Mouse (Mus musculus): ENCODE data around the gene Itgb1. TPM values are rescaled to one million over a fixed set of nuclear protein-coding genes. Genes with fewer than 3 reads are reported as not detected.

The Itgb1 gene
- polyA plus RNA-seq, 1 experiment, result 30.6 TPM

- DNase-seq, result no peak
- no peaks in the 10 kb centered on the region for H3K4me1 ChIP-seq (replicated peaks; ENCODE audit: control insufficient read depth, insufficient read depth, low read length)
- no peak overlapping the region for H3K4me3 ChIP-seq (ENCODE audit: control insufficient read depth, insufficient read depth, low read length)
- WGBS, result 93% methylated on average over 4 of the region's 4 CpGs
- no peak for TF ChIP-seq POLR2A (IDR thresholded peaks at IDR 0.05; ENCODE audit: control insufficient read depth, extremely low read depth, insufficient read depth, low read length, poor library complexity)
- TF ChIP-seq CTCF (IDR thresholded peaks at IDR 0.05; ENCODE audit: borderline replicate concordance, control insufficient read depth, extremely low read depth, insufficient read depth, low read length, poor library complexity), result no peak
- no peak overlapping the region for H3K27ac ChIP-seq (ENCODE audit: control insufficient read depth, insufficient read depth, low read length)
- no peaks in the 10 kb centered on the region for H3K27me3 ChIP-seq (ENCODE audit: control insufficient read depth, insufficient read depth, low read length)
- no peaks in the 10 kb centered on the region for H3K36me3 ChIP-seq (ENCODE audit: control insufficient read depth, insufficient read depth, low read length)
These were observed 18.7 kb upstream of the Itgb1 start for GRCm38 (mm10) chr8:128666576-128667263.

DNA sequence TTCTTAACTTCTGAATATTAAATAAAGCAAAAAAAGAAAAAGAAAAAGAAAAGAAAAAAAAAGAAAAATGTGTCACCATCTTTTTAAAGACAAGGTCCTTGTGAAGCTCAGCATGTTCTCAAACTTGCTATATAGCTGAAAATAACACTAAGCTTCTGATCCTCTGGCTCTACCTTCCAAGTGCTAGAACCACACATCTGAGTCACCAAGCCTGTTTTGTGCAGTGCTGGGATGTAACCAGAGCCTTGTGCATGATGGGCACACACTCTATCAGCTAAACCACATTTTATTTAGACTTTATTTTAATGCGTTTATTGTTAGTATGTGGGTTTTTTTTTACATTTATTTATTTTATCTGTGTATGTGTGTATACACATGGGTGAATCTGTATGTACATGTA is 13.6 kb upstream of the Itgb1 start:
- no peak overlapping the region for H3K27ac ChIP-seq (ENCODE audit: control insufficient read depth, insufficient read depth, low read length)

GRCm38 (mm10) chr8:128672441-128672840 is 13.0 kb upstream of the Itgb1 start:
- DNase-seq, result no peak
- 93% methylated on average over 2 of the region's 2 CpGs for WGBS

More for the DNA sequence above, 13.6 kb upstream of the Itgb1 start:
- no peaks in the 10 kb centered on the region for H3K27me3 ChIP-seq (ENCODE audit: control insufficient read depth, insufficient read depth, low read length)
- no peaks in the 10 kb centered on the region for H3K4me1 ChIP-seq (replicated peaks; ENCODE audit: control insufficient read depth, insufficient read depth, low read length)
- H3K36me3 ChIP-seq (ENCODE audit: control insufficient read depth, insufficient read depth, low read length), result no peaks in the 10 kb centered on the region
- TF ChIP-seq POLR2A (IDR thresholded peaks at IDR 0.05; ENCODE audit: control insufficient read depth, extremely low read depth, insufficient read depth, low read length, poor library complexity) (no peak), CTCF (IDR thresholded peaks at IDR 0.05; ENCODE audit: borderline replicate concordance, control insufficient read depth, extremely low read depth, insufficient read depth, low read length, poor library complexity) (no peak)
- 100% methylated on average over 1 of the region's 1 CpGs for WGBS
- no peak overlapping the region for H3K4me3 ChIP-seq (ENCODE audit: control insufficient read depth, insufficient read depth, low read length)
- DNase-seq, result no peak

DNA sequence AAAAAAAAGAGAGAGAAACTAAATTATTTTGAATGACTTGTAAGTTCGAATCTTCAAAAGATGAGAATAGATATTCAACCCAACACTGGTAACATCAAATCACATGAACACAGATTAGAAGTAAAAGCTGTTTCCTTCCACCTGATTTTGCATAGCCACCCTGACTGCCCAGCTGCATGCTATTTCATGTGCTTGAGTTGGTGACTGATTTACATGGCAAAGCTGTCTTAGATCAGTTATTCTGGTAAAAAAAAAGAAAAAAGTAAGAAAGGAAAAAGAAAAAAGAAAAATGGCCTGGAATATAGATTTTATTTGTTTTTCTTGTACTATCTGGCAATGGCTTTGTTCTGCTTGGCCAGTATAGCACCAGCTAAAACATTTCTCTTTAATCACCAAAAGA is 12.5 kb upstream of the Itgb1 start:
- no peak overlapping the region for H3K27ac ChIP-seq (ENCODE audit: control insufficient read depth, insufficient read depth, low read length)
- no peaks in the 10 kb centered on the region for H3K36me3 ChIP-seq (ENCODE audit: control insufficient read depth, insufficient read depth, low read length)
- 86% methylated on average over 1 of the region's 1 CpGs for WGBS
- no peak overlapping the region for H3K4me3 ChIP-seq (ENCODE audit: control insufficient read depth, insufficient read depth, low read length)
- no peaks in the 10 kb centered on the region for H3K4me1 ChIP-seq (replicated peaks; ENCODE audit: control insufficient read depth, insufficient read depth, low read length)
- DNase-seq, result no peak
- no peak for TF ChIP-seq POLR2A (IDR thresholded peaks at IDR 0.05; ENCODE audit: control insufficient read depth, extremely low read depth, insufficient read depth, low read length, poor library complexity)
- TF ChIP-seq CTCF (IDR thresholded peaks at IDR 0.05; ENCODE audit: borderline replicate concordance, control insufficient read depth, extremely low read depth, insufficient read depth, low read length, poor library complexity), result no peak
- no peaks in the 10 kb centered on the region for H3K27me3 ChIP-seq (ENCODE audit: control insufficient read depth, insufficient read depth, low read length)

More at GRCm38 (mm10) chr8:128672441-128672840, 13.0 kb upstream of the Itgb1 start:
- no peak for TF ChIP-seq POLR2A (IDR thresholded peaks at IDR 0.05; ENCODE audit: control insufficient read depth, extremely low read depth, insufficient read depth, low read length, poor library complexity)
- TF ChIP-seq CTCF (IDR thresholded peaks at IDR 0.05; ENCODE audit: borderline replicate concordance, control insufficient read depth, extremely low read depth, insufficient read depth, low read length, poor library complexity), result no peak
- Histone ChIP-seq H3K27me3 (ENCODE audit: control insufficient read depth, insufficient read depth, low read length) (no peaks in the 10 kb centered on the region), H3K27ac (ENCODE audit: control insufficient read depth, insufficient read depth, low read length) (no peak overlapping the region), H3K4me3 (ENCODE audit: control insufficient read depth, insufficient read depth, low read length) (no peak overlapping the region), H3K36me3 (ENCODE audit: control insufficient read depth, insufficient read depth, low read length) (no peaks in the 10 kb centered on the region), H3K4me1 (replicated peaks; ENCODE audit: control insufficient read depth, insufficient read depth, low read length) (no peaks in the 10 kb centered on the region)

DNA sequence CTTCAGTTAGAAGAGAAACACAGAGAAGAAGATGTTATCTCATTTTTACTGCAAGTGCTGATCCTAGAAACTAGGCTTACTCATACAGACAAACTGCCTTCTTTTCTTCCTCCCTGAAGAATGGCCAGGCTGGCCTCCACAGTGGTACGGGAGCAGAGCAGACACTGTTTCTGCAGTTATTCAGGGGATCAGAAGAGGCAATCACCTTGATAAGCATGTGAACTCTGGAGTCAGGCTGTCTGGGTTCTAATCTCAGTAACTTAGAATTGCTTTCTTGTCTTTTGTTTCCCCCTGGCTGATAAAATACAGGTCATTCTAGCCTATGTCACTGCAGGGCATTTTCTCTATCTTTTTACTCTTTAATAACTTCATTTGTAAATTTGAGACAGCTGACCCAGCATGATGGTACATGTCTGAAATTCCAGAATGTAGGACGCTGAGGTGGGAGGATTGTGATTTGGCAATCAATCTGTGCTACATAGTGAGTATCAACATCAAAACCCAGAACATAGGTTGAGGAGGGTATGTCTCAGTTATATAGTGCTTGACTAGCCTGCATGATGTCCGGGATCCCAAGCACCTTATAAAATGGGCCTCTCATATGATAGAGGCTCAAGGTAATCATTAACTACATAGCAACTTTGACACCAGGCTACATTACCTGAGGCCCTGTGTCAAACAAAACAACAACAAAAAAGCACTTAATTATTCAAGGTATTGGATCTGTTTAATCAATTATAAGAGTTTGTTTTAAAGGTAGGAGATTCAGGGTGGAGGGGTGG is 9.4 kb upstream of the Itgb1 start:
- whole genome bisulfite sequencing, result 96% methylated on average over 3 of the region's 3 CpGs
- Histone ChIP-seq H3K36me3 (ENCODE audit: control insufficient read depth, insufficient read depth, low read length) (no peaks in the 10 kb centered on the region), H3K4me1 (replicated peaks; ENCODE audit: control insufficient read depth, insufficient read depth, low read length) (no peaks in the 10 kb centered on the region), H3K27ac (ENCODE audit: control insufficient read depth, insufficient read depth, low read length) (no peak overlapping the region), H3K27me3 (ENCODE audit: control insufficient read depth, insufficient read depth, low read length) (no peaks in the 10 kb centered on the region), H3K4me3 (ENCODE audit: control insufficient read depth, insufficient read depth, low read length) (no peak overlapping the region)
- DNase-seq, result no peak
- TF ChIP-seq CTCF (IDR thresholded peaks at IDR 0.05; ENCODE audit: borderline replicate concordance, control insufficient read depth, extremely low read depth, insufficient read depth, low read length, poor library complexity), result no peak
- no peak for TF ChIP-seq POLR2A (IDR thresholded peaks at IDR 0.05; ENCODE audit: control insufficient read depth, extremely low read depth, insufficient read depth, low read length, poor library complexity)

- Histone ChIP-seq H3K4me1 (replicated peaks; ENCODE audit: control insufficient read depth, insufficient read depth, low read length) (no peaks in the 10 kb centered on the region), H3K4me3 (ENCODE audit: control insufficient read depth, insufficient read depth, low read length) (no peak overlapping the region), H3K27ac (ENCODE audit: control insufficient read depth, insufficient read depth, low read length) (no peak overlapping the region; the same call in 1 of the 2 replicates), H3K36me3 (ENCODE audit: control insufficient read depth, insufficient read depth, low read length) (no peaks in the 10 kb centered on the region), H3K27me3 (ENCODE audit: control insufficient read depth, insufficient read depth, low read length) (no peaks in the 10 kb centered on the region)
- WGBS, result 94% methylated on average over 2 of the region's 2 CpGs
- no peak for TF ChIP-seq POLR2A (IDR thresholded peaks at IDR 0.05; ENCODE audit: control insufficient read depth, extremely low read depth, insufficient read depth, low read length, poor library complexity)
- no peak for DNase-seq
These were observed 5.5 kb upstream of the Itgb1 start for GRCm38 (mm10) chr8:128679909-128680308.

All from thymus, adult 2 months (tissue).